Mouse (Mus musculus) hindbrain, embryonic 16.5 days (tissue): Measurements from ENCODE around the gene Cyba. TPM values are rescaled to one million over a fixed set of nuclear protein-coding genes. Genes with fewer than 3 reads are reported as not detected.

Experiments used
- ATAC-seq: fragments of 200-750 bp; cut with Nextera tagmentation; 2 replicates; pipeline ENCODE4 v1.8.0; 2017; ENCODE audit warnings: moderate TSS enrichment, moderate library complexity
- H3K27ac ChIP-seq: fragments of 300-500 bp; sonication (generic); 2 replicates; pipeline ENCODE4 v1.5.1; 2014; ENCODE audit warnings: low read depth, mild to moderate bottlenecking, control low read depth, low read length, moderate library complexity
- H3K27me3 ChIP-seq: fragments of 300-500 bp; sonication (generic); replicated peaks from 2 replicates; pipeline ENCODE4 v1.6.1; 2014; ENCODE audit warnings: low read length; ENCODE audit not compliant: control insufficient read depth, insufficient read depth
- H3K36me3 ChIP-seq: fragments of 300-500 bp; sonication (generic); 2 replicates; pipeline ENCODE4 v1.6.1; 2014; ENCODE audit warnings: mild to moderate bottlenecking, low read length, moderate library complexity, mixed read lengths; ENCODE audit not compliant: control insufficient read depth, insufficient read depth
- H3K4me1 ChIP-seq: fragments of 300-500 bp; sonication (generic); 2 replicates; pipeline ENCODE4 v1.6.1; 2014; ENCODE audit warnings: low read depth, low read length; ENCODE audit not compliant: control insufficient read depth, insufficient read depth
- H3K4me2 ChIP-seq: fragments of 300-500 bp; sonication (generic); 2 replicates; pipeline ENCODE4 v1.6.1; 2014; ENCODE audit warnings: mild to moderate bottlenecking, low read length, control low read depth, moderate library complexity
- H3K4me3 ChIP-seq: fragments of 300-500 bp; sonication (generic); 2 replicates; pipeline ENCODE4 v1.5.1; 2014; ENCODE audit warnings: mild to moderate bottlenecking, low read length, control low read depth, moderate library complexity
- H3K9ac ChIP-seq: fragments of 300-500 bp; sonication (generic); 2 replicates; pipeline ENCODE4 v1.6.1; 2014; ENCODE audit warnings: low read depth, mild to moderate bottlenecking, control low read depth, low read length, moderate library complexity
- H3K9me3 ChIP-seq: fragments of 300-500 bp; sonication (generic); 2 replicates; pipeline ENCODE4 v1.6.1; 2014; ENCODE audit warnings: mild to moderate bottlenecking, low read length, moderate library complexity; ENCODE audit not compliant: control insufficient read depth
- WGBS: fragments of 180-500 bp; shearing (Covaris S2); extraction: QIAGEN DNeasy Blood & Tissue Kit; methylation state at CpG from one replicate; pipeline ENCODE4 v1.1.7; 2014; 5-methylcytosine and 5-hydroxymethylcytosine counted together
- polyA plus RNA-seq: library from polyadenylated mRNA; unstranded; fragments of >200 nt; fragmentation: Nextera tagmentation; extraction: Ambion mirVana; gene quantifications from 2 replicates; pipeline ENCODE4 v1.2.1, GENCODE M21; 2015

Cyba gene
- polyA plus RNA-seq, 1 experiment from 2014 or later = 38.3 TPM

DNA sequence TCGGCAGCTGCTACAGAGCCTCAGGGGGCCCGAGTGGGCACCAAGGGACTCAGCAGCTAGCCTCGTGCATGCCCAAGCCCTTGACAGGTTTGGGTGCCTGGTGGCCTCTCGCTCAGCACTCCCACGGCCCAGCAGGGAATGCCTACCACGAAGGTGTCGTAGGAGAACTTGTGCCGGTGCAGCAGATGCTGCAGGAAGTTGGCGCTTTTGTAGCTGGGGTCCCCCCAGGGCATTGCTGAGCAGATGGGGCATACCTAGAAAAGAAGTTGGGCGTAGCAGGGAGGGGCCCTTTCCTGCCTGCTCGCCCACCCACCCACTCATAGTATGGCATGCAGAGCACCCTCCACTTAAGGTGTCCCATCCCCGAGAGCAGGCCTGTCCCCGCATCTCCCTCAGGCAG is 35.1 kb upstream of the Cyba start:
- Histone ChIP-seq H3K27ac (no peak overlapping the region), H3K9ac (no peak overlapping the region), H3K36me3 (peaks cover 18% of the 10 kb centered on the region), H3K9me3 (no peaks in the 10 kb centered on the region), H3K4me2 (no peak overlapping the region), H3K27me3 (peaks cover 5% of the 10 kb centered on the region; the same call in 1 of the 2 replicates), H3K4me1 (no peaks in the 10 kb centered on the region), H3K4me3 (no peak overlapping the region)
- ATAC-seq = no peak
- WGBS = 88% methylated on average over 13 of the region's 13 CpGs

- 74% methylated on average over 7 of the region's 7 CpGs for WGBS
These were observed 32.3 kb upstream of the Cyba start for GRCm38 (mm10) chr8:122464985-122465384.

DNA sequence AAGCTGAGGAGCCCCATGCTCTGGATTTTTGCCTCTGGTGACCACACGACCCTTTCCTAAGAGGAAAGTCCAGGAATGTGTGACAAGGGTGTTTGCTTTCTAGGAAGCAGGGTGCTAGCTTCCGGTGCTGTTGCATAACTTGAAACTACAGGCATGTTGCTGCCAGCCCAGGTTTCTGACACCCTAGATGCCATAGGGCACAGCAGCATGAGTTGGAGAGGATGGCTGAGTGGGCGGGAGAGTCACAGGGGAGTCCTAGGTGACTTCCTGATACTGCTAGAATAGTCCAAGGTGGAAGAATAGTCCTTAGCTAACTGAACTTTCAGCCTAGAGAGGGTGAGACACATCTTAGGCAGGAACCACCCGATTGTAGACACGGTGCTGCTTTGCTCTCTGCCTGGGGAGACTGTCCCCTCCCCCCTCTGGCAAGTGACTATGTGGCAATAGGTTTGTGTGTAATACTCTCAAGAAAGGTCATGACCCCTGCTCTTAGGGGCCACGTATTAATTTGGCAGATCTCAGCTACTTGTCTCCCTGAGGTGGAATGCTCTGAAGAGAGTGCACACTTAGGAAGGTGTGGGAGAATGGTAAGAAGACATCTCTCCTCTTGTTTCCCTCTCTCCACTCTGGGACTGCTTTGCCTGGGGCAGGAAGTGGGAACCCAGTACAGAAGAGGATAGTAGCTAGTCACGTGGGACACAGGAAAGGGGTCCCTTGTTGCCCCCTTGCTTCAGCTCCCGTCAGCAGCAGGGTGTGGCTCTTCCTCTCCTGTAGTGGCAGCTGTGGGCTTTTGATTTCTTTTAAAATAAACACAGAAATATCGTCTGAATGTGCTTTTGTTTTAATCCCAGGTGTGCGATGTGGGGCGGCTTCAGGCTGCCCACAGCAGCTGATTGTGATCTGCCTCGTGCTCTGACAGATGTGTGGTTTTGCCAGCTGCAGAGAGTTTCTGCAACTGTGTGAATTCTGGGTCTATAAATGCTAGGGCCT is 31.2 kb upstream of the Cyba start:
- 80% methylated on average over 12 of the region's 12 CpGs for WGBS
- ATAC-seq = no peak
- no peak overlapping the region for H3K4me3 ChIP-seq
- H3K27ac ChIP-seq = no peak overlapping the region
- no peaks in the 10 kb centered on the region for H3K9me3 ChIP-seq
- H3K36me3 ChIP-seq = peaks cover 15% of the 10 kb centered on the region
- H3K4me2 ChIP-seq = no peak overlapping the region
- H3K4me1 ChIP-seq = peaks cover 8% of the 10 kb centered on the region
- no peak overlapping the region for H3K9ac ChIP-seq
- peaks cover 25% of the 10 kb centered on the region for H3K27me3 ChIP-seq

More at GRCm38 (mm10) chr8:122464985-122465384, 32.3 kb upstream of the Cyba start:
- no peaks in the 10 kb centered on the region for H3K9me3 ChIP-seq
- H3K4me3 ChIP-seq = no peak overlapping the region
- peaks cover 15% of the 10 kb centered on the region for H3K36me3 ChIP-seq
- no peak overlapping the region for H3K4me2 ChIP-seq
- no peak overlapping the region for H3K27ac ChIP-seq
- no peak overlapping the region for H3K9ac ChIP-seq
- ATAC-seq = no peak
- peaks cover 8% of the 10 kb centered on the region for H3K4me1 ChIP-seq
- H3K27me3 ChIP-seq = peaks cover 16% of the 10 kb centered on the region

- Histone ChIP-seq H3K4me1 (peaks cover 8% of the 10 kb centered on the region), H3K4me3 (no peak overlapping the region), H3K27ac (no peak overlapping the region), H3K36me3 (peaks cover 7% of the 10 kb centered on the region), H3K27me3 (peaks cover 27% of the 10 kb centered on the region), H3K4me2 (no peak overlapping the region), H3K9me3 (no peaks in the 10 kb centered on the region), H3K9ac (no peak overlapping the region)
- no peak for ATAC-seq
- WGBS = 60% methylated on average over 8 of the region's 8 CpGs
These were observed 29.8 kb upstream of the Cyba start for GRCm38 (mm10) chr8:122462510-122462909.

DNA sequence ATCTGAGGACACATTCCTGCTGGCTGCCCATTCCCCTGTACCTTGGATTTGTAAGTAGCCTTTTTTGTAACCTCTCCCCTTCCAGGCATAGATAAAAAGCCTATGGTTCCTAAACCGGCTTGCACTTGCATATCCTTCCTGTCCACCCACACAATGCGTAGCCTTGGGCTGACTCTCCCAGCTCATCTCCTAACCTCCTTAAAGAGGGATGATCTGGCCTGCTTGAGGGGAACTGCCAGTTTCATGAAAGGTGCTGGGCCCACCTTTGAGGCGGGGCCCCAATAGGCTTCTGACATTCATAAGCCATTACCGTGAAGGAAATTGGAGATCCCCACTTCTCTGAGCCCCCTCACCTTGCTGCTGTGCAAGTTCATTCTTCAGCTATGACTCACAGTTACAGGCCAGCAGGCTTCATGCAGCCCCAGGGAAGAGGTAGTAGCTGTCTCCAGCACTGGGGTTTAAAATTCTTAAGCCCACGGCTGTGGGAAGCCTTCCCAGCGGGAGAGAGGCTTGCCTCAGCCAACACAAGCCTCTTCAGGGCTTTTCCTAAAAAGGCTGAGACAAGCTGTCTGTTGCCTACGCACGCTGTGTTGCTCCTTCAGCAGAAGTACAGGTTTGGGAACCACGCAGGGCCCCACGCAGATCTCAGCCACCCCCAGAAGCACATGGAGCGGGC is 28.9 kb upstream of the Cyba start:
- no peaks in the 10 kb centered on the region for H3K9me3 ChIP-seq
- no peak overlapping the region for H3K4me3 ChIP-seq
- peaks cover 27% of the 10 kb centered on the region for H3K27me3 ChIP-seq
- 63% methylated on average over 11 of the region's 11 CpGs for WGBS
- H3K36me3 ChIP-seq = peaks cover 2% of the 10 kb centered on the region
- ATAC-seq = no peak
- H3K27ac ChIP-seq = no peak overlapping the region
- peaks cover 8% of the 10 kb centered on the region for H3K4me1 ChIP-seq
- no peak overlapping the region for H3K9ac ChIP-seq
- no peak overlapping the region for H3K4me2 ChIP-seq

DNA sequence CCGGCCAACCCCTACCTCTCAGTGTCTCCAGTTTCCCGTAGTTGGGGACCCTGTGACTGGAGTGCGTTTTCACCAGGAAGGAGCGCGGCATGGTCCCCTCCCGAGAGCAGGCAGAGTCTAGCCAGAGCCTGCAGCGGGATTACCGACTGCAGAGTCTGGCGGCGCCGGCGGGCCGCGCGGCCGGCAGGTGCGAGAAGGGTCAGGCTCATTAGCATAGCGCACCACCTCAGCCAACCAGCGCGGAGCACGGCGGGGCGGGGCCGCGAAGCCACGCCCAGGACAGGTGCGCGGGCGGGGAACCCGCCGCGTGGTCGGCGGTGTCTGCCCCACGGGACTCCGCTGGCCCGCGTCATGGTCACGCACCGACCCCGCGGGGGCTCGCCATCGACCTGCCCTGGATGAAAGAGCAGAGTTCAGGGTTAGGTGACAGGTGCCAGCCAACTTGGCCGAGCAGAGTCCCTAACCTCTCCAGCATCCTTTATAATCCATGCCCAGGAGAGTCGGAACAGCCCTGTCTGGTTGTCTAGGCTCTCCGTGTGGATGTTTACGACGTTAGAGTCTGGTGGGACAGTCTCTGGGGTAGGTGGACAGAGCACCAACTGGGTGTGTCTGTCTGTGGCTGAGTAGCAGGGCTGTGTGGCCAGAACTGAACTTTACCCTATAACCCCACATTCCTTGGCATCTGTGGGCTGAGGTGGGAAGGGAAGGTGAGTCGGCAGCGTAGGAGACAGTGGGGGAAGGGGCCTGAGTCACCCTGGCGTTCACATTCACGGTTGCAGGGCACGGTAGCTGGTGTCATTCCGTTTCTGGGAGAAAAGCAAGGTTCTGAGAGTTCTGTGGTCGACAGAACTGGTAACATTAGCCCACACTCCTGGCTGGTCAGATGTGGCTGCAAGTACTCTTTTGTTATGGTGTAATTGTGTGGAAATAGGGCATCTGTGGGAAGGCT is 28.1 kb upstream of the Cyba start, which contains the start of gene Snai3:
TSS of gene Snai3 (minus strand) at position 210 of the 949 bp plus-strand sequence.
- H3K4me2 ChIP-seq = peak within 1 kb of the TSS; percentile 85
- H3K4me3 ChIP-seq = peak within 1 kb of the TSS; percentile 43
- H3K36me3 ChIP-seq = no peaks in the 10 kb centered on the region
- 0 out of 2 replicates have a peak, but pooled peaks have one; percentile 50 for ATAC-seq
- H3K27ac ChIP-seq = no peak within 1 kb of the TSS
- WGBS = 3% methylated on average over 56 of the region's 56 CpGs
- peaks cover 27% of the 10 kb centered on the region for H3K27me3 ChIP-seq
- H3K9me3 ChIP-seq = no peaks in the 10 kb centered on the region
- H3K4me1 ChIP-seq = peaks cover 8% of the 10 kb centered on the region
- peak within 1 kb of the TSS; percentile 48 for H3K9ac ChIP-seq

- Histone ChIP-seq H3K4me2 (peak overlapping the region; percentile 85), H3K9ac (no peak overlapping the region), H3K9me3 (no peaks in the 10 kb centered on the region), H3K4me3 (peak overlapping the region; percentile 43), H3K27me3 (peaks cover 27% of the 10 kb centered on the region), H3K4me1 (peaks cover 8% of the 10 kb centered on the region), H3K36me3 (no peaks in the 10 kb centered on the region), H3K27ac (no peak overlapping the region)
- WGBS = 21% methylated on average over 7 of the region's 7 CpGs
- no peak for ATAC-seq
These were observed 27.3 kb upstream of the Cyba start for GRCm38 (mm10) chr8:122459990-122460389.

- no peaks in the 10 kb centered on the region for H3K36me3 ChIP-seq
These were observed 26.6 kb upstream of the Cyba start for GRCm38 (mm10) chr8:122459218-122459900.

More at GRCm38 (mm10) chr8:122459218-122459900, 26.6 kb upstream of the Cyba start:
- no peak for ATAC-seq
- Histone ChIP-seq H3K4me2 (no peak overlapping the region), H3K9ac (no peak overlapping the region), H3K27ac (no peak overlapping the region), H3K27me3 (peaks cover 27% of the 10 kb centered on the region), H3K4me1 (peaks cover 8% of the 10 kb centered on the region), H3K9me3 (no peaks in the 10 kb centered on the region), H3K4me3 (no peak overlapping the region)
- 59% methylated on average over 6 of the region's 6 CpGs for WGBS
